Mouse (Mus musculus): Measurements from ENCODE around the gene Utp15.
A peak's percentile ranks its signal among the peaks of the same experiment; 100 is the strongest.

The Utp15 gene

DNA sequence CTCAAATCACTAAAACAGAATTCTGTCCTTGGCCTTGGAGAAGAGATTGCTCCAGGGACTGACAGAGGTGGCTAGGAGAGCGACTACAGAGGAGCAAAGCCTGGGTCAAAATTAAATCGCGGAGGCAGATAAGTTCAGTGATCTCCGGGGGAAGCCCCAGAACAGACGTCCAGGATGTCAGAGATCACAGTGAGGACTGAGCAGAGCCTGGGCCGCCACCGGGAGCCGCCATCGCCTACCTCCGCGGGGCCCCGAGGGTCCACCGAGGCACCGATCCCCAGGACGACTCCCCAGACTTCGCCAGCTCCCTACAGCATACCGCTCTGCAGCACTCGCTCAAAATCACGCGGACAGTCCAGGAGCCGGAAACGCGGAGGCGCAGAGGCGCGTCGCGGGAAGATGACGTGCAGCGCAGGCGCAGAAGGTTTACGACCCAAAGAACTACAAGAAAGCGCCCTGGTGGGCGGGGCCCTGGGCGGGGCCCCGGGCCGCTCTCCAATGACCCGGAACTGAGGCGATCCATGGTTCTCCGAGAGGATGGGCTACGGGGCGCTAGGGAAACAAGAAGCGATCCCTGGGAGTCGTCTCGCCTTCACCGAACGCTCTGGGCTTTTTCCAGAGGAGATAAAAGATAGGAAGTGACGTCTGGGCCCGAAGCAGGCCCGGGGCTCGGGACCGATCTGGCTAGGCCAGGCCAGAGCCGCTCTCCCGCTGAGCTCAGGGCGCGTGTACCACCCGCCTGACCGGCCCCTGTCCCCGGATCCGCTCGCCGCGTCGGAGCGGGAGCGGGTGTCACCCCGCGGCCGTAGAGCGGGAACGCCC lies at the start of gene Utp15, which contains the start of gene Ankra2:
TSS of gene Utp15 (minus strand) at position 406 of the 822 bp plus-strand sequence.
TSS of gene Ankra2 (plus strand) at position 439 of the 822 bp plus-strand sequence.
- peak; percentile 97 to 98 for DNase-seq

DNA sequence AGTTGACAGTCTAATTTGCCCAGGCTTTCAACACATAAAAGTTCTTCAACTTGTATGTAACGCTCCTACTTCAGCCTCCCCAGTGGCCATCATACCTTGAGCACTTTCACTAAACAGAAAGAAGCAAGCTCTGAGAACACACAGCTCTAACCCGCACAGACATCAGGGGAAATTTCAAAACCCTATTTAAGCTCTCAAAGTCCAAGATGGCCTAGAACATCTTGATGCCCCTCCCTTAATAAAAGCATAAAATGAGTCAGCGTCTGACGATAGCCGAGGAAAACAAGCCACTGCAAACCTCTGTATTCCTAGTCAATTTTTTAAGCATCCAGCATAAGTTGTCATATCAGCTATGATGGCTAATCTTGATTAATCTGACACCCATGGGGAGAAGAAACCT lies 48.8 kb upstream of the Utp15 start:
- DNase-seq: no peak

DNA sequence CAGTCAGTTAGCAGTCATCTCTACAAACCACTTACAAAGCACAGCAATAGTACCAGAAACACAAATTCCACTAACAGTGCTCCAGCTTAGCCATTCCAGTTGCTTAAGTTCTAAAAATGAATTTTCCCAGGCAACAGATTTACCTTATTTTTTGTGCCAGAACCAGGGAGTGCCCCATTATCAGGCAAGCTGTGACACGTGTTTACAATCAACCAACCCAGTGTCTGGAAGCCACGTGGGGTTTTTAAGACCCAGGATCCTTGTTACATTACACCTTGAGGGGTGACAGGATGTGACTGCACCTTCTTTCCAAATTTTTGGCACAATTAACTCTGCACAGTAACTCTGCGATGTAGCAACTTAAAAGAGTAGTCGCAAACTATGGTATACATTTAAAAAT lies 45.9 kb upstream of the Utp15 start:
- DNase-seq: no peak

DNA sequence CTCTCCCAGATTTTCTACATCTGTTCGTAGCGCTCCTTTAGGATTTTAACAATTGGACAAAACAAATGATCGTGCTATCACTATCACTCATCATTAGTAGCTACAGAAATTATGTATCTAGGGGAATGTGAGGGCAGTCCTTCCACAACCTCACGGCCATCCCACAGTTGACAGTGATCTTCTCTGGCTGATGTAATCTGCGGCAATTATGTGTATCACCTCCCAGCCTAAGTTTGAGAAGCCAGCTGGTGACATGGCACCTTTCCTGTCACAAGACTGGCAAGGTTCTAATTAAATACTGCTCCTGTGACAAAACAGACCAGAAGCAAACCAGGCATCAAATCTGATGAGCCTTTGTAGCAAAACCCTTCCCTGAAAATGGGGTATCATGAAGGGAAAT lies 45.2 kb upstream of the Utp15 start:
- DNase-seq: no peak

DNA sequence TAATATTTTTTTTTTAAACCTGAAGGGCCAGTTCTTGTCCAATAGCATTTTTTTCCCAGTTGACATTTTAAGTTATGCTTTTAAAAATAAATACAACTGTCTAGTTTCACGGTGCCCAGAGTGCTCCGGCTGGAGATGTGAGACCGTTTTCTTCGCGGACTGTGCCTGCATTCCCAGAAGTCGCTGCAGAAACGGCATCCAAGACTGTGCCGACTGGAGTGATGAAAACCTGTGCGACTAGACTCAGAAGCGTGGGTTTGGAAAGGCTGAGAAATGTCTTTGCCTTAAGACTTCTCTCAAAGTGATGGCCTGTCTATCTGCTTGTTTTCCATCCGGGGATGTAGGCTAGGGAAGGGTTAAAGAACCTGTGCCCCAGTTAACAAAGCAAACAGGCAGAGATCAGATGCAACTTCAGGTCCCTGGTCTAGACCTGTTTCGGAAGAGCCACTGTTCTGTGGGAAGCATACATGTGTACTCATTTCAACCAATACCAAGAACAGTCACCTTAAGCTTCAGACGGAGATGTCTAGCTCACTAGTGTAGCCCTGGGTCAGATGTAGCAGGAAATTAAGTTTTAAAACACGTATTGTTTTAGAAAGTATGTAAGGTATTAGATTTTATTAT lies 44.1 kb upstream of the Utp15 start:
- DNase-seq: no peak

DNA sequence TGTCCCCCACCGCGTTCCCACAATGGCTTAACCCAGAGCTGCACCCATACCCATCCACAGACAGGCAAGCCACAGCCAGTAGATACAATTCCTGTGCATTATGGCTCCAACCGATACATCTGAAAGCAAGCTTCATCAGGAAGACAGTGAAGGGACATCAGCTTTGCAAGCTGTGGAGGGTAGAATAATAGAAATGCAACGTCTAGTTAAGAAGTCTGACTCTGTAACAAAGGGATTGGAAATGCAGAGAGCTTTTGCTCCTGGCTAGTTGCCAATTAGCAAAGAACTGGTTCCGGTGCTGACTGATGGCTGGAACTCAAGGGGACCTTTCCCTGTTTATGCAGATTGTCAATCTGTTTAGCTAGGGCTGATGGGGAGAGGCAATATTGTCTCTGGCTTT lies 43.6 kb upstream of the Utp15 start:
- DNase-seq: no peak

DNA sequence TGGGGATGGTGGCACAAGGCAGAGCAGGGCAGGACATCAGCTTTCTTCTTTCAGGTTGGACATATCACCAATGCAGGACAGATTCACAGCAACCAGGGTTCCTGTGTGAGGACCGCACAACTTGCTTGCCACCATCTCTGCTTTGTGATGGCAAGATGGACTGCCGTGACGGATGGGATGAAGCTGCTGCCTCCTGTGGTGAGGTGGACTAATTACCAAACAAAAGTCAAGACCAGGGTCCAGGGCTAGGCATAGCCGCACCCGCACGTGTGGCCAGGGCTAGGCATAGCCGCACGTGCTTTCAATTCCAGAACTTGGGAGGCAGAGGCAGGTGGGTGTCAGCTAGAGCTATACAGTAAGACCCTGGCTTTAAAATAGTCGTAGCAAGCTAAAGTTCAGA lies 42.4 kb upstream of the Utp15 start:
- no peak for DNase-seq

DNA sequence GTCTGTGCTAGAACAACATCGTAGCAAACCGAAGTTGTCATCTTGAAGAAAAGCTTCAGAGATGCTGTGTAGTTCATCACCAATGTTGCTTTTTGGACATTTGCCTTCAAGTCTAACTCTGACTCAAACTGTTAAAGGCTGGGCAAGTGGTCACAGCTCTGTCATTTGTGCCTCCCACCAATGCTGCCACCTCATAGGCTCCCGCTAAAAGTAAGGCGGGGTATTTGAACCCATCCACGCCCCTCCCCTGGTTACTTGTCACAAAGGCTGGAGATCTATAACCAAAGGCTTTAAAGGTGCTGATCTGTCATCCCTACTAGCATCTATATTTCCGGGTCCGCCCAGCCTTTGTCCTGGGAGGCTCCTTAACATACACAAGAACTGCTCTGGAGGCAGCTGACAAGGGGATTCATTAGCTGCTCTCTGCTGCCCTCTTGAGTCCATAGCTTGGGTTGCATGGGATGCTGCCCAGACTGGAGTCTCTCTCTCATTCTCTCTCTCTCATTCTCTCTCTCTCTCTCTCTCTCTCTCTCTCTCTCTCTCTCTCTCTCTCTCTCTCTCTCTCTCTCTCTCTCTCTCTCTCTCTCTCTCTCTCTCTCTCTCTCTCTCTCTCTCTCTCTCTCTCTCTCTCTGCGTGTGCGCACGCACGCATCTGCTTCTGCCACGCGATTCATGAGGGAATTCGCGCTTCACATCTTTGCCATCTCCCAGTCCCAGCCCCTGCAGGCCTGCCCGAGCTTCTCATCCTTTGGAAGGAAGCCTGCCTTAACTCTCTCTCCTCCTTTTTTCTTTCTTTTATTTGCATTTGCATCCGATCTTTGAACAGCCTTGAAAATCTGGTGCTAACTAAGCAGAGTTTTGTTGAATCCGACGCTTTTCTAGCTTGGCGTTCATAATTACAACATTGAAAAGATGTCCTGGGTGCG lies 36.3 kb upstream of the Utp15 start:
- DNase-seq: peak; percentile 53 to 65

DNA sequence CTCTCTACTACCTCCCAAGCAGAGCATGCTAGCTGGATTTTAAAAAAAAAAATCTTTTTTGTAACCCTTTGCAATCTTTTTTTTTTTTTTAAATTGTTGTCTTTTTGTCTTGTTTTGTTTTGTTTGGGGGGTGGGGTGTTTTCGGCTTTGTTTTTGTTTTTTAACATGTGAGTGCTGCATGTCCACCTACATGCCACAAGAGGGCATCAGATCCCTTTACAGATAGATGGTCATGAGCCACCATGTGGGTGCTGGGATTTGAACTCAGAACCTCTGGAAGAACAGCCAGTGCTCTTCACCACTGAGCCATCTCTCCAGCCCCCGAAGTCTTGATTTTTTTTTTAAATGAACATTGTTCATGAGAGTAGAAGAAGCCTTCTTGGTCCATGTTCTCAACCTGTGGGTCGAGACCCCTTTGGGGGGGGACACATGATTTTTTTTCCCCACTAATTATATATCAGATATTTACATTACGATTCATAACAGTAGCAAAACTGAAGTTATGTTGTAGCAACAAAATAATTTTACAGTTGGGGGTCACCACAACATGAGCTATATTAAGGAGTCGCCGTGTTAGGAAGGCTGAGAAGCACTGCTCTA lies 35.1 kb upstream of the Utp15 start:
- no peak for DNase-seq

DNA sequence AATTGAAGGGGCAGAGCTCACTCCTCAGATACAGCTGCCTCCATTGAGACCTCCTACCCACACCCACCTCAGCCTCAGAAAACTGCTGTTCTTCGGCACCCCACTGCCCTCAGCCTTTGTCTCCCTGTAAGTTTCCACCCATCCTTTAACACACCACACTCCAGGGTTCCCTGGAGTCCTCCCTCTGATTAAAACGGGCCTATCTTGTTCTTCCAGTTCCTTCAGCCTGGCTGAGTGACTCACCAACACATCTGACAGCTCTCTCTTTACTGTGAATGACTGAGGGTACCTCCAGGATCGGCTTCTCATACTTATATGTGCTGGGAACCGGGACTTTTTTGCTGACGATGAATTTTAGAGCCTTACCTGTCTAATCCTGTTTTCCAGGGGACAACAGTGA lies 33.2 kb upstream of the Utp15 start:
- peak in 1 of 2 experiments; percentile 14 for DNase-seq

DNA sequence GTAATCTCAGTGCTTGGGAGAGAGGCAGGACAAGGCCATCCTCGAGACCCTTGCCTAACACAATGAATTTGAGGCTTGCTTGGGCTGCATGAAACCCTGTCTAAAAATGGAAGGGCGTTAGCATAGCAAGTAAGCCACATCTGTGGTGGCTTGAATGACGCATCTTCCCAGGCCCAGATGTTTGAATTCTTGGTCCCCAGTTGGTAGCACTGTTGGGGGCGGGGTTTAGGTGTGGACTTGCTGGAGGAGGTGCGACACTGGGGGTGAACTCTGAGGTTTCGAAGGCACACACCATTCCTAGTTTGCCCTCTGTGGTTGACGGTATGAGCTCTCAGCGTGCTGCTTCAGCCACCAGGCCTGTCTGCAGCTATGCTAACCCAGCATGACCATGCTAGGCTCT lies 28.9 kb upstream of the Utp15 start:
- no peak for DNase-seq

DNA sequence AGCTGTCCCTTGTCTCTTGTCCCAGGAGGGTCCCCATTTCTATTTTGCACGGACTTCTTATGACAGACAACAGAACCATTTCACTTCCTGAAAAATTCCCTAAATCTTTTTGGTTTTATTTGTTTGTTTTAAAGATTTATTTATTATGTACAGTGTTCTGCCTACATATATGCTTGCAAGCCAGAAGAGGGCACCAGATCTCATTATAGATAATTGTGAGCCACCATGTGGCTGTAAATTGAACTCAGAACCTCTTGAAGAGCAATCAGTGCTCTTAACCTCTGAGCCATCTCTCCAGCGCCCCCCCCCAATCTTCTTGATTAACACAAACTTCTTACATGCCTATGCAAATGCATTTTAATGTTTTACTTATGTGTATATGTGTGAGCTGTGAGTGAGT lies 27.9 kb upstream of the Utp15 start:
- DNase-seq: no peak

DNA sequence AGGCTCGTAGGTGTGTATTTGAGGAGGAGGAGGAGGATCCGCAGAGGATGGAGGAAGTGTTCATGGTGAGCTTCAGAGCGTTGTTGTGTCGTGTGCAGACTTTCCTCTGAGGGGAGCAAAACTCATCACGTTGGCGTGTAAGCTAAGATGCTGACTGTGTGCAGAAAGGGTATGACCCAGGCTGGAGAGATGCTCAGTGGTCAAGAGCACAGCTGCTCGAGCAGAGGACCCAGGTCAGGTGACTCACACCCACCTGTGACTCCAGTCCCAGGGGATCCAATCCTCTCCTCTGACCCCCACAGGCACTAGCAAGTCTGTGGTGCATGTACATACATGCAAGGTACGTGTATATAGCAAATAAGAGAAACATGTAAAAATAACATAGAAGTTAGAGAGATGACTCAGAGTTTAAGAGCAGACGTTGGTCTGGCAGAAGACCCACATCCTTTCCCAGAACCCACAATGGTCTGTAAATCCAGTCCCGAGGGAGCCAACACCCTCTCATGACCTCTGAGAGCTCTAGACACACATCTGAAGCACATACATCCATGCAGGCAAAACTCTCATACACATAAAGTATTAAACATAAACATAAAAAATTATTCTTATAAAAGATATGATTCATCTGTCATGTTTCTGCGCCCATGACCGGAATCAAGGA lies 18.3 kb upstream of the Utp15 start:
- DNase-seq: no peak

DNA sequence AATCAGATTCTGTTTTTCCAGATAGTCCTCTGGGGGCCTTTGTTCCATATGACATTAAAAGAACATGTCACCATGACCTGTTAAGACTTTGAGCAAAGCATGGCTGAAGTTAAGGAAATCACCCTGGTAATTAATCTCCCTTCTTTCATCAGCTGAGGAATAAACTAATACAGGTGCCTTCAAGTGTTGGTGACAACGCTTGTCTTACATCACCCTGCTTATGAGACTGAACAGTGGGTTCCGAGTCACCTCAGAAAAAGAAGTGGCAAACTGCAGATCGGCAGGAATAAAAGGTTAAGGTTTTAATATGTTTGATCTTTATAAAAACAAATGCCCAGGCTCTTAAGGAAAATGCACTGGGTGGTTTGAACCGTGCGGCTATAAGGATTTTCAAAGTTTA lies 16.8 kb upstream of the Utp15 start, which contains the start of gene Gm21976:
TSS of gene Gm21976 (plus strand) at position 202 of the 400 bp plus-strand sequence.
- no peak for DNase-seq

DNA sequence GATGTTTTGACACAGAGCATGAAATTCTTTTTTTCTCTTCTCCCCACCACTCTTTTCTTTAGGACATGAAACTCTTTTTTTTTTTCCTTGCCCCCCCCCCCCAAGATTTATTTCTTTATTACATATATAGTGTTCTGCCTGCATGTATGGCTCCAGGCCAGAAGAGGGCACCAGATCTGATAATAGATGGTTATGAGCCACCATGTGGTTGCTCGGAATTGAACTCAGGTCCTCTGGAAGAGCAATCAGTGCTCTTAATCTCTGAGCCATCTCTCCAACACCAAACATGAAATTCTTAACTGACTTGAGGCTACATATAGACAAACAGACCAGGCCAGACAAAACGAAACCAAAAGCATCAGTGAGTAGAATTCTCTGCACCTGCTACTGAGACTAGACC lies 14.7 kb upstream of the Utp15 start:
- DNase-seq: no peak

DNA sequence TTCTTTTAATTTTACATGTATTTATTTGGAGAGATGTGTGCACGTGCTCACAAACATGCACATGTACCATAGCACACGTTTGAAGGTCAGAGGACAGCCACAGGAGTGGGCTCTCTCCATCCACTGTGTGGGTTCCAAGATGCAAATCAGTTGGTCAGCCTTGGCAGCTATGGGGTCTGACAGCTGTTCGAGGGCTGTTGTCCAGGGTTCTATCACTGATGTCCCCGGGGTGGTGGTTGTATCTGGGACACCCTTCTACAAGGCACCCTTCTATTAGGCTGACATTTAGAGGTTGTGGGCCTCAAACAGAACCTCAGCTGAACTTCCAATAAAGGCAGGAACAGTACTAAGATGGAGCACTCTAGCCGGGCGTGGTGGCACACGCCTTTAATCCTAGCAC lies 13.4 kb upstream of the Utp15 start:
- no peak for DNase-seq

DNA sequence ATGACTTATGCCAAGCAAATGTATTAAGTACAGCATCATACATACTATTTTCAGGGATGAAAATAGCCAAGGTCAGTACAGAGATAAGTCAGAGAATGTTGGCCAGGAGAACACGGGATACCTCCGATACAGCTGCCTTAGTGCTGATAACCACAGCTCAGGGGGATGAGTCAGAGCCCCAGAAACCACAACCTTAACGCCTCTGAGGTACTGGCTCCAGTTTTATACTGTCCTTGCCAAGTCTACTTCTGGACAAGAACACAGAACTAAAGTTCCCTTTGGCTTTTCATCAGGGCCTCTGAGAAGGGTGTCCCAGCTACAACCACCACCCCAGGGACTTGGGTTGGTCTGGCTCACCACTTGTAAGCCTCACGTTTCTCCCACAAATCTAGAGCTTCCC lies 12.8 kb upstream of the Utp15 start:
- DNase-seq: no peak

DNA sequence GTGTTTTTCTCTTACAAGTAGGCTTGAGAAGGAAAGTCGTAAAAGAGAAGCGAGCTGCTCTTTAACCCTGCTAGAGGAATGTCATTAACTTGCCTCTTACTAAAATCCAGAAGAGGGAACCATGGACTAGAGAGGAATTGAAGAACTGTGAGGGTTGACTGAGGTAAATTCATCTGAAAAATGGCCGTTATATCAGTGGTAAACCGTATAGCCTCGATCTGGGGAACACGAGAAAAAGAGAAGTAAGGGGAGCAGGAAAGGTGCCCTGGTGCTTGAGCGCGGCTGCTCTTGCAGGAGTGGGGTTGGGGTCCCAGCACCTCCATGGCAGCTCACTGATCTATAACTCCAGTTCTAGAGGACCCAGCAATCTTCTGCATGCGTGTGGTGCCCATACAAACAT lies 11.2 kb upstream of the Utp15 start:
- no peak for DNase-seq

DNA sequence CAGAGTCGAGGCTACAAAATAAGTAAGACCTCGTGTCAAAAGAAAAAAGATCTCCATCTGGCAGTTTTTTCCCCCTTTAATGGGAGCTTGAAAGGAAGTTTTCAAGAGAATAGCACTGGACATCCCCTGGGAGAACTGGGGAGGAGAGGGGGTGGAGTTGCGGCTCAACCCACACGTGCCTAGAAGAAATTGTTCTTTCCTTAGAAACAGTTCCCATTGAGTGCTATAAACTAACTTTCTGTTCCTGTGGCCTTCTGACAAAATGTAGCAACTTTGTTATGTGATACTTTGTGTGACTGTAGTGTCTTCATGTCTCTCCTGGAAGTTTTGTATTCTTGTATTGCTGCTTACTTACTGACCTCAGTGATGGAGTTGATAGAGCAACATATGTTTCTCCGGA lies 1.3 kb upstream of the Utp15 start:
- no peak for DNase-seq

DNA sequence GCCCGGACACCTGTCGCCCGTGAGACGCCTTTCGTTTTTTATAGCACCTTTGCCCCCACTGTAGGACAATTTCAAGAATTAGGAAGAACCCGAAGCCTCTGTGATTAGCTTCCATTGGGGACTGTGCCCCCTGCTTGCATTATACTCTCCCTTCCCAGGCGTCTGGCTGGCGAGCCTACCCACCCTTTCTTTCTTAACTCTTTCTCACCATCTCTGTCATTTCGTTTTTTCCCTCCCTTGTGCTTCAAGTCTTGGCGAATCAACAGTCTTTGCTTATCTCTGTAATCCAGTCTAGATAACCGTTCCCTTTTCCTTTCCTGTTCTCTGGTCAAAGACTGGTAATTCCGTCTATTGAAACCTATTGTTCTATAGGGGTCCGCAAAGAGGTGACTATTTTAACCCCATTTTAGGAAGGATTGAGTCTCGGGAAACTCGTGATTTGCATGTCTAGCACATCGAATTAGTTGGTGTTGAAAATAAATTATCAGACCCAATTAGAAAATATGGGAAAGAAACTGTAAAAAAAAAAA lies 682 bp upstream of the Utp15 start:
- no peak for DNase-seq

DNA sequence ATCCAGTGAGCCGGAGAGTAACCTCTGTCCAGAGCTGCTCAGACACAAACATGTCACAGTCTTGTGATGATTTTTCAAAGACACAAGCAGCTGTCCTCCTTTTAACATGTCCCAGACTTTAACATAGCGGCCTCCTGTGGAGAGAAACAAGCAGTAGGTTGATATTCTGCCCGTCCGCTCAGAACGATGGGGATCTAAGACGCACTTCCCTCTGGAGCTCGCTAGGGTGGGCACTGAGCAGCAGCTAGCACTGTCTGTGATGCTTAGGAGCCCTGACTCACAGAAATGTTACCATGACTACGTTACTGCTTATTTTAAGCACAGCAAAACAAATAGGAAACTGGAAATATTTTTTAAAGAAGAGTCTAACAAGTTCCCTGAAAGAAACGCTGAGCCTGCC lies 7.9 kb downstream of the Utp15 start:
- DNase-seq: no peak

DNA sequence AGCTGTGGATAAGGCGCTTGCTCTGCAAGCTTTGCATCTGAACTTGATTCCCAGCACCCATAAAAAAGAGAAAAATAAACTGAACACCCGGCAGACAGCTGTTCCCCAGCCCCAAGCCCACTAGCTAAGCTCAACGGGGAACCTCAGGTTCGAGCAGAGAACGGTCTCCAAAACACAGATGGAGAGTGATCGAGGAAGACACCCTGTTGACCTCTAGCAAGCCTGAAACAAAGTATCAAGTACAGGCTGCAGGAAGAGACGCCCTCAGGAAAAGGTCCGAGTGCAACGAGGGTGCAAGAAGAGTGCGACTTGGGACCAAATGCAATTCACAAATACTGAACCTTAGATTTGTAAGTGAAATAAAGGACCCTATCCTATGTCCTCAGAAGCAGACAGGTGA lies 13.2 kb downstream of the Utp15 start:
- DNase-seq: no peak

Measured in lung, adult 18-20 months (tissue).